Comparison of ENCODE assay signal across 8 mouse cellular contexts in genomic region chr5:104113491-104114172, GRCm38 (mm10). TPM values are rescaled to one million over a fixed set of nuclear protein-coding genes. Genes with fewer than 3 reads are reported as not detected.
A peak's percentile ranks its signal among the peaks of the same experiment; 100 is the strongest.
DNase-seq lines count a peak whose midpoint lies in the region; ATAC-seq and TF ChIP-seq lines count a peak whose summit lies in the region.

Gene Sparcl1, minus strand, starts transcription at chr5:104113733.

- peak; percentile 41; the same call in 1 of the 2 replicates for ATAC-seq in intestine, embryonic 14.5 days (replicated peaks; ENCODE audit: low FRiP score, low TSS enrichment, low read depth)
- ATAC-seq in inflammation-experienced regulatory T-cells, adult 6 months: no peak

- TF ChIP-seq CTCF in cortical plate, adult 2 months (IDR thresholded peaks at IDR 0.05; ENCODE audit: extremely low read depth, insufficient read depth, low read length): no peak

- H3K4me1 ChIP-seq in cortical plate, adult 2 months (ENCODE audit: control insufficient read depth, insufficient read depth, low read length): peaks cover 5% of the 10 kb centered on the region
- H3K4me1 ChIP-seq in intestine, embryonic 14.5 days (replicated peaks; ENCODE audit: control insufficient read depth, insufficient read depth, low read length): peaks cover 38% of the 10 kb centered on the region

- H3K9ac ChIP-seq in intestine, embryonic 14.5 days (ENCODE audit: low read length): peak within 1 kb of the TSS; percentile 55

- no peak within 1 kb of the TSS for H3ac ChIP-seq in myocyte (ENCODE audit: control insufficient read depth, insufficient read length)

- TF ChIP-seq POLR2A in cortical plate, adult 2 months (IDR thresholded peaks at IDR 0.05; ENCODE audit: extremely low read depth, insufficient read depth, low read length): peak; percentile 89
- no peak for TF ChIP-seq POLR2A in myocyte (IDR thresholded peaks at IDR 0.05; ENCODE audit: insufficient read length, low read depth)

- H3K27ac ChIP-seq in cortical plate, adult 2 months (ENCODE audit: insufficient read depth, low read length): peak within 1 kb of the TSS; percentile 98
- H3K27ac ChIP-seq in intestine, embryonic 14.5 days (ENCODE audit: low read depth): peak within 1 kb of the TSS; percentile 86

- no peaks in the 10 kb centered on the region for H3K9me3 ChIP-seq in intestine, embryonic 14.5 days (ENCODE audit: control insufficient read depth, low read length)

- H3K27me3 ChIP-seq in intestine, embryonic 14.5 days (replicated peaks; ENCODE audit: control insufficient read depth, insufficient read depth, low read length): no peaks in the 10 kb centered on the region
- no peaks in the 10 kb centered on the region for H3K27me3 ChIP-seq in myocyte (ENCODE audit: control insufficient read depth, insufficient read depth, insufficient read length)

- H3K79me2 ChIP-seq in myocyte (ENCODE audit: control insufficient read depth, insufficient read depth): no peaks in the 10 kb centered on the region

- WGBS in intestine, embryonic 14.5 days: 22% methylated on average over 15 of the region's 15 CpGs

- DNase-seq in adrenal gland, postnatal 4 days (ENCODE audit: low spot score in 2 of 2): no peak
- DNase-seq in gastrocnemius, postnatal 4 days (ENCODE audit: low spot score in 2 of 2): peak in 1 of 2 experiments; percentile 51
- DNase-seq in intestine, embryonic 14.5 days (ENCODE audit: low spot score): peak; percentile 68
- DNase-seq in left cerebral cortex, postnatal 25 days (ENCODE audit: low spot score in 2 of 2): peak; percentile 63 to 80
- no peak for DNase-seq in urinary bladder, postnatal 4 days (ENCODE audit: low spot score in 2 of 2)

- H3K4me2 ChIP-seq in intestine, embryonic 14.5 days (ENCODE audit: low read length): peak within 1 kb of the TSS; percentile 49
- peak within 1 kb of the TSS; percentile 49 for H3K4me2 ChIP-seq in myocyte (ENCODE audit: low read depth)

- no peaks in the 10 kb centered on the region for H3K36me3 ChIP-seq in intestine, embryonic 14.5 days (ENCODE audit: control insufficient read depth, insufficient read depth, low read length)
- no peaks in the 10 kb centered on the region for H3K36me3 ChIP-seq in myocyte (ENCODE audit: control insufficient read depth, insufficient read depth)

- H3K4me3 ChIP-seq in cortical plate, adult 2 months (ENCODE audit: insufficient read depth, low read length): peak within 1 kb of the TSS; percentile 46
- H3K4me3 ChIP-seq in intestine, embryonic 14.5 days (ENCODE audit: low read depth, low read length): peak within 1 kb of the TSS; percentile 44
- no peak within 1 kb of the TSS for H3K4me3 ChIP-seq in myocyte

- intact Hi-C loops in left cerebral cortex, postnatal 25 days (cut with DNase I): loop anchor here (10.0 kb wide), 1 partner anchor 341 kb away; the partner anchor contains the start of gene Pkd2

TF ChIP-seq in myocyte, 11 proteins besides CTCF, POLR2A, EP300 and RAD21:
- TF ChIP-seq CEBPB (IDR thresholded peaks at IDR 0.05; ENCODE audit: insufficient read depth, poor library complexity, severe bottlenecking): no peak

RNA-seq across cellular contexts. Expression of gene Sparcl1, which starts in this region (rescaled TPM):
- total RNA-seq in adrenal gland, postnatal 4 days (2021): 10 to 100 TPM; 83.2 to 85.6 TPM
- 1,820 and 1,861 TPM in 2 replicates for polyA plus RNA-seq in cortical plate, adult 2 months (2012; rRNA removed)
- 100 to 1,000 TPM; 226 to 268 TPM for total RNA-seq in gastrocnemius, postnatal 4 days (2021)
- 183 and 203 TPM in 2 replicates for polyA plus RNA-seq in intestine, embryonic 14.5 days (2014; fragmentation: Nextera tagmentation; extraction: Ambion mirVana)
- total RNA-seq in left cerebral cortex, postnatal 25 days (2021): 1,000 to 10,000 TPM; 1,388 to 1,439 TPM
- polyA plus RNA-seq in myocyte (2012; fragmentation: generic; extraction: Trizol): 0.02 TPM
- polyA plus RNA-seq in inflammation-experienced regulatory T-cells, adult 6 months (2017; shearing (Covaris generic)): not detected

Comparison
In these comparisons a context has a peak if more than half of its experiments do, and no peak if none do; other contexts are left out.
1. RNA of gene Sparcl1 (total RNA-seq): 1,388 to 1,439 TPM in left cerebral cortex, postnatal 25 days; 226 to 268 TPM in gastrocnemius, postnatal 4 days and 83.2 to 85.6 TPM in adrenal gland, postnatal 4 days; every median in the first group is over 4 times any median in the second.
2. RNA of gene Sparcl1 (polyA plus RNA-seq): 1,820 to 1,861 TPM in cortical plate, adult 2 months and 183 to 203 TPM in intestine, embryonic 14.5 days; 0.02 TPM in myocyte (single experiment) and not detected in inflammation-experienced regulatory T-cells, adult 6 months; every median in the first group is over 100 times any median in the second.
3. DNase-seq: peak in intestine, embryonic 14.5 days (single experiment) and left cerebral cortex, postnatal 25 days (2 of 2); none in adrenal gland, postnatal 4 days (0 of 2) and urinary bladder, postnatal 4 days (0 of 2).